Mouse (Mus musculus): ENCODE measurements around the gene Pnliprp2.

DNA sequence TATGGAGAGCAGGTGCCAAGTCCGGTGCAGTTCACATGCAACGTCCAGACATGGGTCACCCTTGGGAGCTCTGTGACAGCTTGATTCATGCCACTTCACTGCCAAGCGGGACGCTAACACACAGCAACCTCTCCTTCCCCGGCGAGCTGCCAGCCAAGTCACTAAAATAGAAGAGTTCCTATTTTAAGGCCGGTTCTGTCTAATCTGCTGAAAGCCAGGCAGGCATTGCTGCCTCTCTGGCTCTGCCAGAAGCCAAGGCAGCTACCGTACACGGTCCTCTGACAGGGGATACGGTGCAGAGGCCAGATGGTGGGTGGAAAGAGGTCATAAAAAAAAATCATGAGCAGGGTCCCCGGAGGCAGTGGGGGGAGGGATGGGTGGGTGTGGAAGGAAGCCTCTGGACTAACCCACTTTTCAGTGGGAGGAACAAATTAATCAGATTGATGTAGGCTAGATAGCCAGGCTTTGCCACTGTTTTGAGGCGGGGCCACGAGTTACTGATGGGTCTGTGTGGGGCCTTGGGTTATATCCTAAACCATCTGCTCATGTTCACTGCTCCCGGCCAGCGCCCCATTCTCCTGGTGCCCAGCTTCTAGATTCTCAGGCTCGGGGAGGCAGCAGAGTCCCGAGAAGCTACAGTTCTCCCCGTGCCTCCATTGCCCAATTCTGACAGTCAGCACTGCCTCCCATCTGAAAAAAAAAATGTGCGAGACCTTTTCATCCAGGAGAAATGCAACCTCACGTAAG lies 63.1 kb downstream of the Pnliprp2 start:
- TF ChIP-seq CHD2 (IDR thresholded peaks at IDR 0.05; ENCODE audit: low read length): no peak
- no peak for TF ChIP-seq ZNF384 (IDR thresholded peaks at IDR 0.05; ENCODE audit: low read depth, low read length)
- no peak for TF ChIP-seq CTCF (IDR thresholded peaks at IDR 0.05 in 2 of 3, conservative IDR thresholded peaks at IDR 0.05 in 1 of 3; ENCODE audit: control insufficient read depth in 1 of 3, insufficient read depth in 1 of 3, low read depth in 2 of 3, low read length in 3 of 3, poor library complexity in 1 of 3, severe bottlenecking in 1 of 3)
- TF ChIP-seq POLR2A (IDR thresholded peaks at IDR 0.05; ENCODE audit: control insufficient read depth in 1 of 2, insufficient read depth in 1 of 2, low read depth in 1 of 2, low read length in 2 of 2, poor library complexity in 1 of 2): no peak
- no peak for TF ChIP-seq EP300 (IDR thresholded peaks at IDR 0.05; ENCODE audit: low read depth in 1 of 2, low read length in 2 of 2)
- no peak for TF ChIP-seq SIN3A (IDR thresholded peaks at IDR 0.05; ENCODE audit: low read length)
- TF ChIP-seq BHLHE40 (IDR thresholded peaks at IDR 0.05; ENCODE audit: borderline replicate concordance, low read depth, low read length): no peak
- TF ChIP-seq ETS1 (IDR thresholded peaks at IDR 0.05; ENCODE audit: low read depth, low read length): no peak
- no peak for TF ChIP-seq NRF1 (IDR thresholded peaks at IDR 0.05; ENCODE audit: insufficient read depth, low read depth, low read length, poor library complexity, severe bottlenecking)
- no peak for TF ChIP-seq ZKSCAN1 (IDR thresholded peaks at IDR 0.05; ENCODE audit: low read depth, low read length)
- TF ChIP-seq MAX (IDR thresholded peaks at IDR 0.05; ENCODE audit: low read length): no peak
- TF ChIP-seq MAZ (IDR thresholded peaks at IDR 0.05; ENCODE audit: low read depth, low read length): no peak
- TF ChIP-seq USF2 (IDR thresholded peaks at IDR 0.05; ENCODE audit: borderline replicate concordance in 1 of 2, insufficient read depth in 1 of 2, low read depth in 1 of 2, low read length in 2 of 2): no peak
